Mouse (Mus musculus): ENCODE measurements around the gene Kcnq4. TPM values are rescaled to one million over a fixed set of nuclear protein-coding genes. Genes with fewer than 3 reads are reported as not detected.

Kcnq4 gene
- polyA plus RNA-seq (2015; fragmentation: Illumina TruSeq; extraction: RNeasy Lipid Tissue Mini Kit (QIAGEN cat#74804); ENCODE audit: low read depth, low replicate concordance) = 5.5 TPM

DNA sequence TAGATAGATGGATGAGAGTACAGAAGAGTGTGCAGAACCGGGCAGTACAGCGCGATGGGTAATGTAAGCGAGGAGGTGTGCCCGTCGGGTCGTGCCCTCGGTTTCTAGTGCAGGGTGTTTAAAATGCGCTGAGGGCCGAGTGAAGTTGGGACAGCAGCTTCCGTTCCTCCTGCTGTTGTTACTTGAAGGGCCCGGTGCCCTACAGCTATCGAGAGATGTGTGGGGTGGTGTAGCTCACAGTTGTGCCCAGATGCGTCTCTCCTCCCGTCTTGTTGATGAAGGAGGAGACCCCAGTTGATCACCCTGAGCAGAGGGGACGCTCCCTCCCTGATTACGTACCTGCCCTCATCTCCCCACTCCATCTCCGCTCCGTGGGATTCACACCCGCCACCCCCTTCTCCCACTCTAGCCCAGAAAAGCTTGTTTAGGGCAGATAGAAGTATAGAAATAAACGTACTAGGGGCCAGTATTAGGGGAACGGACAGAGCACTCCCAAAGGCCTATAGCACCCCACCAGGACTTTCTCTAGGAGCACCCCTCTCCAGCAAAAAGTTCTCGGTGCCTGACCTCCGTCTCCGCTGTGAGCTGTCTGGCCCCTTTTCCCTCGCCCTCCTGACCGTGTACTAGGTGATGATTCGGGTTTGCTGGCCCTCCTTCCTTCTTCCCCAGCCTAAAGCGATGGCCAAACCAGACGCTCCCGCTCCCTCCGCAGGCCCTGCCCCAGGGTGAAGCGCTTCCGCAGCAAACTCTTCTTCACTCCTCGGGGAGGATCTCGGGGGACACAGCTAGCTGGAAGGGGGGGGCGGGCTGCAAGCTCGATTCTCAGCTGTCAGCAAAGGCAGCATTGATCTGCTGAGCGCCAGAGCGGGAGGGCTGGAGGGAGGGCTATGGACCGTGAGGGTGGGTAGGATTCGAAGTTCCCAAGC lies at the start of gene Kcnq4:
TSS of gene Kcnq4 (minus strand) at position 672 of the 926 bp plus-strand sequence.

GRCm38 (mm10) chr4:120666358-120667024 lies 81.9 kb downstream of the Kcnq4 start, which contains the start of gene Cited4:
Cited4 (plus strand) TSS chr4:120666572.

Other genes starting within 250 kb of the Kcnq4 start
- not detected for gene Slfnl1, start 216.4 kb downstream of the Kcnq4 start, polyA plus RNA-seq (2015; fragmentation: Illumina TruSeq; extraction: RNeasy Lipid Tissue Mini Kit (QIAGEN cat#74804); ENCODE audit: low read depth, low replicate concordance)
- 38.9 TPM for gene Ctps, start 178.3 kb downstream of the Kcnq4 start, polyA plus RNA-seq (2015; fragmentation: Illumina TruSeq; extraction: RNeasy Lipid Tissue Mini Kit (QIAGEN cat#74804); ENCODE audit: low read depth, low replicate concordance)
- not detected for gene Gm8439, start 159.9 kb downstream of the Kcnq4 start, polyA plus RNA-seq (2015; fragmentation: Illumina TruSeq; extraction: RNeasy Lipid Tissue Mini Kit (QIAGEN cat#74804); ENCODE audit: low read depth, low replicate concordance)
- gene Cited4, start 82.0 kb downstream of the Kcnq4 start, polyA plus RNA-seq (2015; fragmentation: Illumina TruSeq; extraction: RNeasy Lipid Tissue Mini Kit (QIAGEN cat#74804); ENCODE audit: low read depth, low replicate concordance) = 9.3 TPM
- 48.3 TPM for gene Nfyc, start 83.0 kb upstream of the Kcnq4 start, polyA plus RNA-seq (2015; fragmentation: Illumina TruSeq; extraction: RNeasy Lipid Tissue Mini Kit (QIAGEN cat#74804); ENCODE audit: low read depth, low replicate concordance)
- gene Rims3, start 106.2 kb upstream of the Kcnq4 start, polyA plus RNA-seq (2015; fragmentation: Illumina TruSeq; extraction: RNeasy Lipid Tissue Mini Kit (QIAGEN cat#74804); ENCODE audit: low read depth, low replicate concordance) = 110 TPM
- gene Exo5, start 176.4 kb upstream of the Kcnq4 start, polyA plus RNA-seq (2015; fragmentation: Illumina TruSeq; extraction: RNeasy Lipid Tissue Mini Kit (QIAGEN cat#74804); ENCODE audit: low read depth, low replicate concordance) = 13.3 TPM
- gene Zfp69, start 203.1 kb upstream of the Kcnq4 start, polyA plus RNA-seq (2015; fragmentation: Illumina TruSeq; extraction: RNeasy Lipid Tissue Mini Kit (QIAGEN cat#74804); ENCODE audit: low read depth, low replicate concordance) = 1.3 TPM

All from brain, adult 10 weeks (tissue).